Mouse (Mus musculus) E14TG2a.4 (cell line): Measurements from ENCODE around the gene Pak3.
A peak's percentile ranks its signal among the peaks of the same experiment; 100 is the strongest.

ENCODE experiments used
- H3K27me3 ChIP-seq: 2 replicates; pipeline ENCODE4 v1.6.1; 2014; ENCODE audit warnings: low read length, control low read depth; ENCODE audit not compliant: insufficient read depth
- H3K36me3 ChIP-seq: 2 replicates; pipeline ENCODE4 v1.6.1; 2014; ENCODE audit warnings: low read length, control low read depth; ENCODE audit not compliant: insufficient read depth
- H3K4me1 ChIP-seq: replicated peaks from 2 replicates; pipeline ENCODE4 v1.6.1; 2014; ENCODE audit warnings: low read depth, low read length, control low read depth
- H3K4me3 ChIP-seq: replicated peaks from 2 replicates; pipeline ENCODE4 v1.5.1; 2014; ENCODE audit warnings: mild to moderate bottlenecking, low read length
- H3K9me3 ChIP-seq: 2 replicates; pipeline ENCODE4 v1.6.1; 2014; ENCODE audit warnings: low read length, control low read depth
- CTCF ChIP-seq: conservative IDR thresholded peaks from 2 replicates; pipeline ENCODE4 v1.5.1; 2014; ENCODE audit warnings: low read length
- NANOG ChIP-seq: IDR thresholded peaks from 2 replicates; pipeline ENCODE4 v1.6.1; 2014; ENCODE audit warnings: borderline replicate concordance, low read length, mixed read lengths
- POU5F1 ChIP-seq: IDR thresholded peaks from 2 replicates; pipeline ENCODE4 v1.6.1; 2014; ENCODE audit warnings: low read length, borderline replicate concordance

Gene Pak3

GRCm38 (mm10) chrX:143644807-143645206 lies 126.4 kb downstream of the Pak3 start:
- Histone ChIP-seq H3K9me3 (no peaks in the 10 kb centered on the region), H3K27me3 (no peaks in the 10 kb centered on the region), H3K36me3 (no peaks in the 10 kb centered on the region), H3K4me3 (no peak overlapping the region), H3K4me1 (no peaks in the 10 kb centered on the region)
- TF ChIP-seq CTCF = no peak
- no peak for TF ChIP-seq NANOG
- no peak for TF ChIP-seq POU5F1

- TF ChIP-seq NANOG (peak; percentile 26; the same call in 1 of the 2 replicates), CTCF (no peak)
- Histone ChIP-seq H3K9me3 (no peaks in the 10 kb centered on the region), H3K27me3 (no peaks in the 10 kb centered on the region), H3K36me3 (no peaks in the 10 kb centered on the region), H3K4me3 (no peak overlapping the region), H3K4me1 (peaks cover 7% of the 10 kb centered on the region; the same call in 1 of the 2 replicates)
Observed at GRCm38 (mm10) chrX:143654308-143655176, 136.2 kb downstream of the Pak3 start.

- Histone ChIP-seq H3K4me3 (no peak overlapping the region), H3K4me1 (peaks cover 7% of the 10 kb centered on the region; the same call in 1 of the 2 replicates), H3K27me3 (no peaks in the 10 kb centered on the region), H3K9me3 (no peaks in the 10 kb centered on the region), H3K36me3 (no peaks in the 10 kb centered on the region)
- TF ChIP-seq CTCF (no peak), POU5F1 (no peak), NANOG (no peak)
Observed at GRCm38 (mm10) chrX:143655177-143655492, 136.7 kb downstream of the Pak3 start.

GRCm38 (mm10) chrX:143664221-143665150 lies 146.1 kb downstream of the Pak3 start:
- no peaks in the 10 kb centered on the region for H3K36me3 ChIP-seq
- H3K4me1 ChIP-seq = no peaks in the 10 kb centered on the region
- no peaks in the 10 kb centered on the region for H3K27me3 ChIP-seq
- peak overlapping the region; percentile 80 for H3K4me3 ChIP-seq
- H3K9me3 ChIP-seq = no peaks in the 10 kb centered on the region
- TF ChIP-seq CTCF (no peak), POU5F1 (no peak), NANOG (no peak)

GRCm38 (mm10) chrX:143665771-143666170 lies 147.4 kb downstream of the Pak3 start:
- Histone ChIP-seq H3K4me3 (no peak overlapping the region), H3K27me3 (no peaks in the 10 kb centered on the region), H3K9me3 (no peaks in the 10 kb centered on the region), H3K36me3 (no peaks in the 10 kb centered on the region), H3K4me1 (no peaks in the 10 kb centered on the region)
- TF ChIP-seq NANOG (no peak), POU5F1 (no peak), CTCF (no peak)

GRCm38 (mm10) chrX:143666991-143667390 lies 148.6 kb downstream of the Pak3 start:
- H3K27me3 ChIP-seq = no peaks in the 10 kb centered on the region
- H3K9me3 ChIP-seq = no peaks in the 10 kb centered on the region
- no peak overlapping the region for H3K4me3 ChIP-seq
- no peaks in the 10 kb centered on the region for H3K4me1 ChIP-seq
- TF ChIP-seq CTCF (0 out of 2 replicates have a peak, but pooled peaks have one; percentile 12), NANOG (no peak)
- H3K36me3 ChIP-seq = no peaks in the 10 kb centered on the region

GRCm38 (mm10) chrX:143668242-143668641 lies 149.9 kb downstream of the Pak3 start:
- no peak overlapping the region for H3K4me3 ChIP-seq
- H3K27me3 ChIP-seq = no peaks in the 10 kb centered on the region
- no peaks in the 10 kb centered on the region for H3K36me3 ChIP-seq
- H3K4me1 ChIP-seq = no peaks in the 10 kb centered on the region
- TF ChIP-seq POU5F1 (no peak), CTCF (peak; percentile 41), NANOG (no peak)
- no peaks in the 10 kb centered on the region for H3K9me3 ChIP-seq

GRCm38 (mm10) chrX:143678566-143678965 lies 160.2 kb downstream of the Pak3 start:
- Histone ChIP-seq H3K4me1 (no peaks in the 10 kb centered on the region), H3K4me3 (no peak overlapping the region), H3K36me3 (no peaks in the 10 kb centered on the region), H3K27me3 (no peaks in the 10 kb centered on the region), H3K9me3 (no peaks in the 10 kb centered on the region)
- TF ChIP-seq NANOG (no peak), POU5F1 (no peak), CTCF (no peak)

- Histone ChIP-seq H3K4me3 (no peak overlapping the region), H3K4me1 (no peaks in the 10 kb centered on the region), H3K9me3 (no peaks in the 10 kb centered on the region), H3K27me3 (no peaks in the 10 kb centered on the region), H3K36me3 (no peaks in the 10 kb centered on the region)
- no peak for TF ChIP-seq NANOG
- no peak for TF ChIP-seq POU5F1
- TF ChIP-seq CTCF = no peak
Observed at GRCm38 (mm10) chrX:143722250-143722649, 203.9 kb downstream of the Pak3 start.
